Mouse (Mus musculus): ENCODE results near the gene Hoxa5. TPM values are rescaled to one million over a fixed set of nuclear protein-coding genes. Genes with fewer than 3 reads are reported as not detected.

The Hoxa5 gene
- polyA plus RNA-seq, 1 experiment from 2014 or later: 15.7 TPM

DNA sequence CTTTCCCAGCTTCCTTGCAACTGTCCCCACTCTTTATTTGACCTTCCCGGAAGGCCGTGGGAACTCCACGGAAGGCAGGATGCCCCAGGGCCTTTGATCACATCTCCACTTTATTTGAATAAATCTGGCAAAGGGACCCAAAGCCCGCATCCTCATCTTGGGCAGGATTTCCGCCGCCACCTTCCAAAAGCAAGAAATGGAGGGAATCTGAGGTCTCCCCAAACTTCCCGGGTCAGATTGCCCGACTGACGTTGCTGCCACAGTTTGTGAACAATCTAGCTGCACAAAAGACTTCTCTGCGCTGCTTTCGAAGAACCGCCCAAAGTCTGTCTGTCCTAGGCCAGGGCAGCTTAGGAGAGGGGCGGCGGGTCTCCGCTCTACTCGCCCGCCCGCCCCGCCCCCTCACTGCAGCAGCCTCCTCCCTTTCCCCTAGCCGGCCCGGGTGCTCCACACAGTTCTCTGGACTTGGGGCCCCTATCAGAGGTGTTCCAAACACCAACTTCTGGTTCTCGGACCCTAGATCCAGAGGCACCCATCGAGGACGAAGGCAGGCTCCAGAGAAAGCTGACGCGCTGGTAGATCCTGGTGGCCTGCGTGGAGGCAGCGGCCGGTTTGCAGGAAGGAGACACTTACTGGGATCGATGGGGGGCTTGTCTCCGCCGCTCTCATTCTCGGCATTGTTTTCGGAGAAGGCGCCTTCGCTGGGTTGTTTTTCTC is 20.7 kb upstream of the Hoxa5 start:
- ATAC-seq (ENCODE audit: low FRiP score, low TSS enrichment): no peak
- Histone ChIP-seq H3K9me3 (ENCODE audit: control insufficient read depth, low read length) (no peaks in the 10 kb centered on the region), H3K4me2 (replicated peaks; ENCODE audit: low read depth, low read length) (peak overlapping the region; percentile 97), H3K27me3 (ENCODE audit: control insufficient read depth, insufficient read depth, low read length) (0 out of 2 replicates have a peak, but pooled peaks cover 9% of the 10 kb centered on the region), H3K27ac (ENCODE audit: low read depth, low read length) (peak overlapping the region; percentile 90), H3K4me3 (ENCODE audit: low read length) (peak overlapping the region; percentile 64), H3K36me3 (ENCODE audit: control insufficient read depth, insufficient read depth, low read length) (peaks cover 13% of the 10 kb centered on the region; the same call in 1 of the 2 replicates), H3K4me1 (ENCODE audit: control insufficient read depth, insufficient read depth, low read length) (peaks cover 21% of the 10 kb centered on the region; the same call in 1 of the 2 replicates), H3K9ac (ENCODE audit: low read depth, low read length) (peak overlapping the region; percentile 87)
- under 1% methylated on average over 36 of the region's 36 CpGs for WGBS

DNA sequence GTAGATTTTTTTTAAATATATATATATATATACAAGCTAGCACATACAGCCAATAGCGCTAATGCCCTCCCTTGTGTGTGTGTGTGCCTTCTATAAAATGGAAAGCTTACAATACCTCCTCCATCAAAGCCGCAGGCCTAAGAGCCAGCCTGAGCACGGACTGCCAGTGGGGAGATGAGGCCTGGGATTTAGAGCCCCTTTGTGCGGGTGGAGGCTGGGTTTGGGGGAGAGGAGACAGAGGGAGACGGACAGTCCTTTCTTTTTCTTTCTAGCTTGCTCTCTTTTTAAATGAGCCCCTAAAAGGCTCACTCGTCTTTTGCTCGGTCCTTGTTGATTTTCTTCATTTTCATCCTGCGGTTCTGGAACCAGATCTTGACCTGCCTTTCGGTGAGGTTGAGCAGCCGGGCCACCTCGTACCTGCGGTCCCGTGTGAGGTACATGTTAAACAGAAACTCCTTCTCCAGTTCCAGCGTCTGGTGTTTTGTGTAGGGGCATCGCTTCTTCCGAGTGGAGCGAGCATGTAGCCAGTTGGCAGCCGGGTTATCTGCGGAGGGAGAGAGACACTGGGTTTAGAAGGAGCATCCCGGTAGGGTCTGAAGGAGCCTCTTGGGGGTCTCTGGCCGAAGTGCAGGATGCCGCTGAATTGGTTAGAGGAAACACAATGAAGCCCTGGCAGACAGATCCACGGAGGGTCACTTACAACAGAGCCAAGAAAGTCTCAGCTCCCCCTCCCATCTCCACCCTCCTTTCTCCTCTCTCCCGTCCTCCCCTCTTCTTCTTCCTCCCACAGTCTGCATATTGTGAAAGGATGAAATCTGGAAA is 19.8 kb upstream of the Hoxa5 start:
- H3K27ac ChIP-seq (ENCODE audit: low read depth, low read length): peak overlapping the region; percentile 90
- H3K9me3 ChIP-seq (ENCODE audit: control insufficient read depth, low read length): no peaks in the 10 kb centered on the region
- peaks cover 30% of the 10 kb centered on the region; the same call in 1 of the 2 replicates for H3K4me1 ChIP-seq (ENCODE audit: control insufficient read depth, insufficient read depth, low read length)
- no peak for ATAC-seq (ENCODE audit: low FRiP score, low TSS enrichment)
- peak overlapping the region; percentile 87 for H3K9ac ChIP-seq (ENCODE audit: low read depth, low read length)
- 1% methylated on average over 24 of the region's 24 CpGs for WGBS
- H3K4me2 ChIP-seq (replicated peaks; ENCODE audit: low read depth, low read length): peak overlapping the region; percentile 97
- H3K4me3 ChIP-seq (ENCODE audit: low read length): peak overlapping the region; percentile 64
- H3K36me3 ChIP-seq (ENCODE audit: control insufficient read depth, insufficient read depth, low read length): peaks cover 10% of the 10 kb centered on the region; the same call in 1 of the 2 replicates
- 0 out of 2 replicates have a peak, but pooled peaks cover 7% of the 10 kb centered on the region for H3K27me3 ChIP-seq (ENCODE audit: control insufficient read depth, insufficient read depth, low read length)

DNA sequence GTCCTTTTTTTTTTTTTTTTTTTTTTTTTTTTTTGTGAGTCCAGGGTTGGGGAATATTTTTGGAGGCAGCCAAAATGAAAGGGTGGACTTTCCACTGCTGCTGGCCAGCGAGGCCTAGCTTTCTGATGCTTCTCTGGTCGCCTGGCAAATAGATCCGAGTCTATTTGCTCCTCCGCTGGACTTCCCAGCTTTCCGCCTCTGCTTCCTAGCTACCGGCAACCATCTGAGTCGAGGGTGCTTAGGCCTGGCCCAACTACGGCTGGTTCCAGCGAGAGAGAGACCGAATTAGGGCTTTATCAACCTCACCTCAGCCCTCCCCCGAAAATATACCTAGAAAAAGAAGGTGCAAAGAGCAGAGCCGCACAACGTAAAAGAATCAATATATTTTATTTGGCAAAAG is 18.3 kb upstream of the Hoxa5 start:
- Histone ChIP-seq H3K4me2 (replicated peaks; ENCODE audit: low read depth, low read length) (peak overlapping the region; percentile 97), H3K36me3 (ENCODE audit: control insufficient read depth, insufficient read depth, low read length) (peaks cover 10% of the 10 kb centered on the region; the same call in 1 of the 2 replicates), H3K9me3 (ENCODE audit: control insufficient read depth, low read length) (no peaks in the 10 kb centered on the region), H3K4me1 (ENCODE audit: control insufficient read depth, insufficient read depth, low read length) (peaks cover 44% of the 10 kb centered on the region), H3K4me3 (ENCODE audit: low read length) (peak overlapping the region; percentile 64), H3K27me3 (ENCODE audit: control insufficient read depth, insufficient read depth, low read length) (0 out of 2 replicates have a peak, but pooled peaks cover 7% of the 10 kb centered on the region), H3K9ac (ENCODE audit: low read depth, low read length) (peak overlapping the region; percentile 87), H3K27ac (ENCODE audit: low read depth, low read length) (peak overlapping the region; percentile 98)
- 2% methylated on average over 13 of the region's 13 CpGs for WGBS
- ATAC-seq (ENCODE audit: low FRiP score, low TSS enrichment): no peak

DNA sequence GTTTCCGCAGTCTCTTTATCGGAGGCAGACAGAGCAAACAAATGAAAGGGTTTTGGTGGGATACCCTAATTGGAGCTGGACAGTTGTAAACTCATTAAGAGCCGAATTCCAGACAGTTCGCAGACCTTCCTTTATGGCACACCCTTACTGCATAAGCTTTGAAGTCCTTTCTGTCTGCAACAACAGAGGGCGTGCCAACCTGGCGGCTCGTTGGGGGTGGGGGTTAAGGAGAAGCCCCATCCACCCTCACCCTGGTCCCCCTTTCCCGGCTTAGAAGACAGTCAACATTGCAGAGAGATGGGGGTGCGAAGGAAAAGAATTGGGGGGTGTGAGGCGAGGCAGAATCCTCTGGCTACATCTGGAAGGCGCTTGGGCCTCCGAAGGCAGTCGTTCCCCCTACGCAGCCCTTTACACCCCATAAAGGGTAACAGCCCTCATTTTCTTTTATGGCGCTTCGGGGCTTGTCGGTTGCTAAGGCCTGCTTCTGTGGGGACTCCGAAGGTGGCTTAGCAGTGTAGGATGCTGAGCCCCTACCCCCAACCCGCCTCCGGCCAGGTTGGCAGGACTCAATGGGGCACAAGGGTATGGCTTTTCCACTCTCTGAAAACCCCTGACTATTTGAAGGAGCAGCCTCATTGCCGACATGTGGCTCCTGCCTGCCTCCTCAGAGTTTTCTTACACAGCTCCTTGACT is 17.8 kb upstream of the Hoxa5 start:
- Histone ChIP-seq H3K9ac (ENCODE audit: low read depth, low read length) (peak overlapping the region; percentile 87), H3K4me2 (replicated peaks; ENCODE audit: low read depth, low read length) (peak overlapping the region; percentile 97), H3K36me3 (ENCODE audit: control insufficient read depth, insufficient read depth, low read length) (peaks cover 10% of the 10 kb centered on the region; the same call in 1 of the 2 replicates), H3K4me3 (ENCODE audit: low read length) (peak overlapping the region; percentile 64), H3K4me1 (ENCODE audit: control insufficient read depth, insufficient read depth, low read length) (peaks cover 39% of the 10 kb centered on the region), H3K27ac (ENCODE audit: low read depth, low read length) (peak overlapping the region; percentile 98), H3K9me3 (ENCODE audit: control insufficient read depth, low read length) (no peaks in the 10 kb centered on the region), H3K27me3 (ENCODE audit: control insufficient read depth, insufficient read depth, low read length) (0 out of 2 replicates have a peak, but pooled peaks cover 7% of the 10 kb centered on the region)
- ATAC-seq (ENCODE audit: low FRiP score, low TSS enrichment): peak; percentile 43
- 2% methylated on average over 21 of the region's 21 CpGs for WGBS

DNA sequence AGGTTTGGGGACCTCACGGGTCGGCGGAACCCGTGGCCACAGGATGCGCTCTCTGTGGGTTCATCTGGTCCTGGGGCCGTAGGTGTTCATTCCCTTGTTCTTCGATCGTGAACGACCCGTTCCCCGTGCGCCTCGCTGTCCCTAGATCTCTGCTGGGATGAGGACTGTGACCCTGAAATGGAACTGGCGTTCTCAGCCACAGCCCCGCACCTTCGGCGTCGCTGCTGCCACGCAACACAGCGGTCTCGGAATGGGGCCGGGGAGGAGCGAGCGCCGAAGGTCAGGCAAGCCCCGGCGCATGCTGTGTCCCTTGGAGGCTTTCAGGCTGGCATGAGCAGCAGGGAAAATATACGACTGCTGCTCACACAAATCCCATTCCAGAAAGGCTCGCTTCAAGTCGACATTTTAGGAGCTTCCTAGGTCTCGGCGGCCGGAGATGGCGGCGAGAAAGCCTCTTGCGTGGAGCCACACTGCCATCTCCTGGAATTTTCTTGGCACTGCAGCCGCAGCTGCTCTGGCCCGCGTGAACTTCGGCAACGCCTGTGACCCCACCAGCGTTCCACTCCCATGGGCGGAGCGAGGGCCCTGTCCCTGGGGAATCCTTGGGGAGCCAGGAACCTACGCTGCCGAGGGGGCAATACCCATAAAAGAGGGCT is 17.1 kb upstream of the Hoxa5 start, which contains the start of gene Hoxa7:
TSS of gene Hoxa7 (minus strand) at position 518 of the 656 bp plus-strand sequence.
- Histone ChIP-seq H3K9me3 (ENCODE audit: control insufficient read depth, low read length) (no peaks in the 10 kb centered on the region), H3K27ac (ENCODE audit: low read depth, low read length) (peak within 1 kb of the TSS; percentile 98), H3K9ac (ENCODE audit: low read depth, low read length) (peak within 1 kb of the TSS; percentile 87), H3K27me3 (ENCODE audit: control insufficient read depth, insufficient read depth, low read length) (0 out of 2 replicates have a peak, but pooled peaks cover 7% of the 10 kb centered on the region), H3K4me3 (ENCODE audit: low read length) (peak within 1 kb of the TSS; percentile 64), H3K36me3 (ENCODE audit: control insufficient read depth, insufficient read depth, low read length) (peaks cover 10% of the 10 kb centered on the region; the same call in 1 of the 2 replicates), H3K4me1 (ENCODE audit: control insufficient read depth, insufficient read depth, low read length) (peaks cover 34% of the 10 kb centered on the region), H3K4me2 (replicated peaks; ENCODE audit: low read depth, low read length) (peak within 1 kb of the TSS; percentile 97)
- under 1% methylated on average over 46 of the region's 46 CpGs for WGBS
- peak; percentile 25 for ATAC-seq (ENCODE audit: low FRiP score, low TSS enrichment)

DNA sequence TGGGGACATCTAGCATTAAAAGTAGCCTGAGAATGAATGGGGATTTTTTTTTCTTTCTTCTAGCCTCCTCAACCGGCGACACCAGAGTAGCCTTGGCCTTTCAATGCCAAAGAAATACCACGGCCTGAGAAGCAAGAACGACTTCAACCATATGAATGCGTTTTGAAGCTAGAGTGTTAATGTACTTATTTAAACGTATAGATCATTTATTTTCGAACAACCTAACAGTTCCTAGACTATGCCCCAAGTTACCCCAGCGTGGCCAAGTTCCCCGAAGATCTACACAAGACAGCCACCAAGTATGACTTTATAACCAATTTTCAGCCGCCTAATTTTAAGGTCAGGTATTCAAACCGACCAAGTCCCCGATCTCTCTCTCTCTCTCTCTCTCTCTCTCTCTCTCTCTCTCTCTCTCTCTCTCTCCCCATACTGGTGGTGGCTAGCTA is 16.5 kb upstream of the Hoxa5 start:
- Histone ChIP-seq H3K9ac (ENCODE audit: low read depth, low read length) (peak overlapping the region; percentile 87), H3K9me3 (ENCODE audit: control insufficient read depth, low read length) (no peaks in the 10 kb centered on the region), H3K27me3 (ENCODE audit: control insufficient read depth, insufficient read depth, low read length) (0 out of 2 replicates have a peak, but pooled peaks cover 7% of the 10 kb centered on the region), H3K4me1 (ENCODE audit: control insufficient read depth, insufficient read depth, low read length) (peaks cover 34% of the 10 kb centered on the region), H3K4me2 (replicated peaks; ENCODE audit: low read depth, low read length) (peak overlapping the region; percentile 97), H3K27ac (ENCODE audit: low read depth, low read length) (peak overlapping the region; percentile 98), H3K4me3 (ENCODE audit: low read length) (peak overlapping the region; percentile 64), H3K36me3 (ENCODE audit: control insufficient read depth, insufficient read depth, low read length) (peaks cover 10% of the 10 kb centered on the region; the same call in 1 of the 2 replicates)
- 3% methylated on average over 12 of the region's 12 CpGs for WGBS
- ATAC-seq (ENCODE audit: low FRiP score, low TSS enrichment): no peak

DNA sequence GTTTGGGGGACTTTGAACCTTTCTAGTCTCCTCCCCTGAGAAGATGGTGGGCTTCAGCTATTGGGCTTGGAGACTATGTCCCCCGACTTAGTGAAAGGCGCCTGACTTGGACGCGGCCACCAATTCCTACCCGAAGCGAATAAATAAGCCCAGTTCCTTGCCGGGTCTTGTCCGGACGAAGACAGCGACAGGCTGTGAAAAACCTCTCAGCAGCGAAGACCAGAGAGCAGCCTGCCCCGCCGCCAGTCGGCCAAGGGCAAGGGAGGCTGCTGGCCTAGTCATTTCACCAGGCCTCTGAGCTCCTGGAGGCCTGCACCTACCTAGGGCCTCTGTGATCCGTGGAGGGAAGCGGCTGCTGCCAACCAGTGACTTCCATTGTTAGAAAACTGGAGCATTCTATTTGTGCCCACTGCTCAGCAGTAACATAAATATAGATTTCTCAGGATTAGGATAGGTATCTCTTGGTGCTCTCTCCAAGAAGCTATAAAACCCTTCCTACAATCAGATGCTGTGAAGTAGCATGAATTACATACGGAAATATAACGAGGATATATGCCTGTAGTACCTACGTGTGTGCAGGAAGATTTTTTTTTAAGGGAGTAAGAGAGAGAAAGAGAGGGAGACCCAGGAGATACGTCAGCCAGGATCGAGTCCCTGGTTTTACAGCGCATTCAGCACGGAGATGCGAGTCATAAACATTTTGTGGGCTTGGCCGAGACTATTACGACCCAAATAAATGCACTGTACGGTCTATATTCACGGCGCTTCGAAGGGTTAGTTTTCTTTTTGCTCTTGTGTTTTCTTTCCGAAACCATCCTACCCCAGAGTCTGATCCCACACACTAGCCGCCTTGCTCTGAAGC is 15.8 kb upstream of the Hoxa5 start:
- WGBS: 6% methylated on average over 32 of the region's 32 CpGs
- H3K27ac ChIP-seq (ENCODE audit: low read depth, low read length): peak overlapping the region; percentile 98
- H3K4me3 ChIP-seq (ENCODE audit: low read length): peak overlapping the region; percentile 64

More for the DNA sequence above, 15.8 kb upstream of the Hoxa5 start:
- no peak for ATAC-seq (ENCODE audit: low FRiP score, low TSS enrichment)
- peak overlapping the region; percentile 87 for H3K9ac ChIP-seq (ENCODE audit: low read depth, low read length)
- peaks cover 38% of the 10 kb centered on the region for H3K4me1 ChIP-seq (ENCODE audit: control insufficient read depth, insufficient read depth, low read length)
- H3K36me3 ChIP-seq (ENCODE audit: control insufficient read depth, insufficient read depth, low read length): peaks cover 10% of the 10 kb centered on the region; the same call in 1 of the 2 replicates
- peak overlapping the region; percentile 97 for H3K4me2 ChIP-seq (replicated peaks; ENCODE audit: low read depth, low read length)
- H3K9me3 ChIP-seq (ENCODE audit: control insufficient read depth, low read length): no peaks in the 10 kb centered on the region
- 0 out of 2 replicates have a peak, but pooled peaks cover 7% of the 10 kb centered on the region for H3K27me3 ChIP-seq (ENCODE audit: control insufficient read depth, insufficient read depth, low read length)

Measured in kidney, embryonic 14.5 days (tissue).